Mouse (Mus musculus) kidney, adult 2 months (tissue): ENCODE measurements around the gene Fzd10.

Experiments used
- CTCF ChIP-seq: fragments of 200-500 bp; conservative IDR thresholded peaks from 2 replicates; pipeline ENCODE4 v1.5.1; 2011; ENCODE audit warnings: low read depth, mild to moderate bottlenecking, control low read depth, low read length, moderate library complexity, mixed read lengths; ENCODE audit not compliant: insufficient read depth, insufficient read length
- POLR2A ChIP-seq: fragments of 200-500 bp; IDR thresholded peaks from one replicate; pipeline ENCODE4 v1.6.1; 2011; ENCODE audit warnings: low read depth, low read length, control low read depth

GRCm38 (mm10) chr5:128643065-128643464, 42.4 kb downstream of the Fzd10 start:
- TF ChIP-seq POLR2A (no peak), CTCF (no peak)
